Mouse (Mus musculus) liver, embryonic 14.5 days (tissue): ENCODE results near the gene Ngdn. TPM values are rescaled to one million over a fixed set of nuclear protein-coding genes. Genes with fewer than 3 reads are reported as not detected.
"Not testable (repeated sequence)": the region's sequence is repeated elsewhere in the genome, so short reads cannot be mapped to it uniquely, and the experiment has no call there.

Source experiments
- ATAC-seq: fragments of 200-750 bp; cut with Nextera tagmentation; 2 replicates; pipeline ENCODE4 v1.8.0; 2017; ENCODE audit warnings: moderate number of reproducible peaks, mild to moderate bottlenecking, moderate library complexity; ENCODE audit not compliant: insufficient read depth
- DNase-seq, 3 experiments: peaks; one replicate each; pipeline ENCODE4 v3.0.0-alpha.2; 2012 to 2013; ENCODE audit warnings: low read depth in 3 of 3, low spot score in 3 of 3
- H3K27ac ChIP-seq: fragments of 300-500 bp; sonication (generic); 2 replicates; pipeline ENCODE4 v1.5.1; 2014; ENCODE audit warnings: moderate library complexity, mild to moderate bottlenecking, control low read depth, inconsistent platforms
- H3K27me3 ChIP-seq: fragments of 300-500 bp; sonication (generic); 2 replicates; pipeline ENCODE4 v1.6.1; 2014; ENCODE audit warnings: mild to moderate bottlenecking, low read length, moderate library complexity; ENCODE audit not compliant: control insufficient read depth, insufficient read depth
- H3K36me3 ChIP-seq: fragments of 300-500 bp; sonication (generic); replicated peaks from 2 replicates; pipeline ENCODE4 v1.6.1; 2014; ENCODE audit warnings: low read depth; ENCODE audit not compliant: control insufficient read depth, insufficient read depth
- H3K4me1 ChIP-seq, 2 experiments: fragments of 200-500 bp in 1 of 2; fragments of 300-500 bp in 1 of 2; sonication (generic) in 1 of 2; replicated peaks; 2 replicates each; pipeline ENCODE4 v1.6.1; 2012 to 2014; ENCODE audit warnings: antibody characterized with exemption in 1 of 2, inconsistent platforms in 1 of 2, low read length in 1 of 2; ENCODE audit not compliant: control insufficient read depth in 2 of 2, insufficient read depth in 2 of 2
- H3K4me2 ChIP-seq: fragments of 300-500 bp; sonication (generic); 2 replicates; pipeline ENCODE4 v1.6.1; 2014; ENCODE audit warnings: low read depth, mild to moderate bottlenecking, control low read depth, moderate library complexity
- H3K4me3 ChIP-seq, 2 experiments: fragments of 200-500 bp in 1 of 2; fragments of 300-500 bp in 1 of 2; sonication (generic) in 1 of 2; 2 replicates each; pipeline ENCODE4 v1.5.1; 2012 to 2014; ENCODE audit warnings: low read depth in 2 of 2, low read length in 2 of 2, mild to moderate bottlenecking in 2 of 2, control low read depth in 1 of 2, inconsistent platforms in 1 of 2, moderate library complexity in 1 of 2; ENCODE audit not compliant: insufficient read depth in 1 of 2
- H3K9ac ChIP-seq: fragments of 300-500 bp; sonication (generic); replicated peaks from 2 replicates; pipeline ENCODE4 v1.6.1; 2014; ENCODE audit warnings: mild to moderate bottlenecking, control low read depth, moderate library complexity
- H3K9me3 ChIP-seq: fragments of 300-500 bp; sonication (generic); 2 replicates; pipeline ENCODE4 v1.6.1; 2016; ENCODE audit warnings: low read length, mixed read lengths; ENCODE audit not compliant: control insufficient read depth
- CTCF ChIP-seq: IDR thresholded peaks from 2 replicates; pipeline ENCODE4 v1.5.1; 2016; ENCODE audit warnings: antibody characterized with exemption, low read depth, control low read depth
- EP300 ChIP-seq: IDR thresholded peaks from 2 replicates; pipeline ENCODE4 v1.6.1; 2016; ENCODE audit warnings: antibody characterized with exemption, low read depth
- WGBS: fragments of 180-500 bp; shearing (Covaris S2); extraction: QIAGEN DNeasy Blood & Tissue Kit; methylation state at CpG from one replicate; pipeline ENCODE4 v1.1.7; 2014; ENCODE audit not compliant: insufficient replicate concordance; 5-methylcytosine and 5-hydroxymethylcytosine counted together
- polyA plus RNA-seq, 2 experiments: library from polyadenylated mRNA; depleted of rRNA in 1 of 2; stranded (reverse) in 1 of 2; unstranded in 1 of 2; fragments of >200 nt; fragmentation: Nextera tagmentation in 1 of 2; extraction: Ambion mirVana in 1 of 2; gene quantifications; 2 replicates each; pipeline versions ENCODE4 v1.2.1 to v1.2.3; 2012 to 2014

Gene Ngdn
- polyA plus RNA-seq, 2 experiments = 31.0 to 36.0 TPM

GRCm38 (mm10) chr14:54994869-54995186 lies 20.4 kb upstream of the Ngdn start:
- no peak for ATAC-seq

GRCm38 (mm10) chr14:54995457-54996138 lies 19.7 kb upstream of the Ngdn start:
- Histone ChIP-seq H3K36me3 (no peaks in the 10 kb centered on the region), H3K9me3 (no peaks in the 10 kb centered on the region), H3K4me3 (no peak overlapping the region), H3K27me3 (no peaks in the 10 kb centered on the region; the same call in 1 of the 2 replicates), H3K4me1 (no peaks in the 10 kb centered on the region), H3K4me2 (no peak overlapping the region), H3K27ac (no peak overlapping the region), H3K9ac (no peak overlapping the region)
- no peak for TF ChIP-seq EP300
- TF ChIP-seq CTCF = no peak
- WGBS = 47% methylated on average over 14 of the region's 14 CpGs
- no peak for DNase-seq
- no peak for ATAC-seq

More at GRCm38 (mm10) chr14:54994869-54995186, 20.4 kb upstream of the Ngdn start:
- Histone ChIP-seq H3K9ac (no peak overlapping the region), H3K27ac (no peak overlapping the region), H3K4me3 (no peak overlapping the region), H3K9me3 (no peaks in the 10 kb centered on the region), H3K27me3 (no peaks in the 10 kb centered on the region; the same call in 1 of the 2 replicates), H3K4me2 (no peak overlapping the region), H3K36me3 (no peaks in the 10 kb centered on the region), H3K4me1 (no peaks in the 10 kb centered on the region)
- no peak for DNase-seq
- TF ChIP-seq EP300 (no peak), CTCF (no peak)

- Histone ChIP-seq H3K36me3 (no peaks in the 10 kb centered on the region), H3K27ac (no peak overlapping the region), H3K9me3 (no peaks in the 10 kb centered on the region), H3K4me2 (no peak overlapping the region), H3K9ac (no peak overlapping the region), H3K27me3 (no peaks in the 10 kb centered on the region; the same call in 1 of the 2 replicates), H3K4me3 (no peak overlapping the region), H3K4me1 (no peaks in the 10 kb centered on the region)
- WGBS = 67% methylated on average over 9 of the region's 9 CpGs
- ATAC-seq (no peak), DNase-seq (no peak)
- TF ChIP-seq CTCF (no peak), EP300 (no peak)
These were observed 18.5 kb upstream of the Ngdn start for GRCm38 (mm10) chr14:54996793-54997192.

GRCm38 (mm10) chr14:54997297-54997696 lies 18.0 kb upstream of the Ngdn start:
- H3K27me3 ChIP-seq = no peaks in the 10 kb centered on the region; the same call in 1 of the 2 replicates
- H3K4me3 ChIP-seq = no peak overlapping the region
- 57% methylated on average over 4 of the region's 4 CpGs for WGBS
- ATAC-seq (no peak), DNase-seq (no peak)
- H3K27ac ChIP-seq = no peak overlapping the region
- H3K4me1 ChIP-seq = no peaks in the 10 kb centered on the region
- TF ChIP-seq EP300 (no peak), CTCF (no peak)
- H3K4me2 ChIP-seq = no peak overlapping the region
- H3K9me3 ChIP-seq = no peaks in the 10 kb centered on the region
- H3K36me3 ChIP-seq = no peaks in the 10 kb centered on the region
- no peak overlapping the region for H3K9ac ChIP-seq

GRCm38 (mm10) chr14:54998680-54999079 lies 16.6 kb upstream of the Ngdn start:
- no peak for ATAC-seq
- no peak overlapping the region for H3K4me3 ChIP-seq
- no peak for DNase-seq
- H3K9ac ChIP-seq = no peak overlapping the region
- no peaks in the 10 kb centered on the region; the same call in 1 of the 2 replicates for H3K27me3 ChIP-seq
- TF ChIP-seq CTCF (no peak), EP300 (no peak)
- no peak overlapping the region for H3K27ac ChIP-seq
- no peak overlapping the region for H3K4me2 ChIP-seq
- H3K9me3 ChIP-seq = no peaks in the 10 kb centered on the region
- peaks cover 0 to 8% of the 10 kb centered on the region in 2 experiments; a peak in 2 of 4 replicates for H3K4me1 ChIP-seq
- no peaks in the 10 kb centered on the region for H3K36me3 ChIP-seq

GRCm38 (mm10) chr14:54999868-55000267 lies 15.4 kb upstream of the Ngdn start:
- H3K4me1 ChIP-seq = peaks cover 0 to 14% of the 10 kb centered on the region in 2 experiments; a peak in 2 of 4 replicates
- not testable (repeated sequence) for DNase-seq, H3K9me3 ChIP-seq, ATAC-seq, H3K27me3 ChIP-seq, H3K4me3 ChIP-seq, H3K36me3 ChIP-seq, H3K4me2 ChIP-seq, H3K9ac ChIP-seq, H3K27ac ChIP-seq
- 67% methylated on average over 5 of the region's 5 CpGs for WGBS
